Mouse (Mus musculus) liver, adult 2 months (tissue): ENCODE results near the gene Emc1. TPM values are rescaled to one million over a fixed set of nuclear protein-coding genes. Genes with fewer than 3 reads are reported as not detected.

Experiments used
- DNase-seq: peaks from one replicate; pipeline ENCODE4 v3.0.0-alpha.2; 2011; ENCODE audit warnings: low read depth, low spot score; ENCODE audit errors: extremely low read depth
- H3K27ac ChIP-seq: fragments of 200-500 bp; replicated peaks from 2 replicates; pipeline ENCODE4 v1.5.1; 2012; ENCODE audit warnings: low read depth, mild to moderate bottlenecking, control low read depth, inconsistent platforms, low read length; ENCODE audit not compliant: insufficient read depth
- H3K27me3 ChIP-seq: fragments of 200-500 bp; 2 replicates; pipeline ENCODE4 v1.6.1; 2012; ENCODE audit warnings: mild to moderate bottlenecking, moderate library complexity, low read length, inconsistent platforms; ENCODE audit not compliant: control insufficient read depth, insufficient read depth
- H3K36me3 ChIP-seq: fragments of 200-500 bp; 2 replicates; pipeline ENCODE4 v1.6.1; 2012; ENCODE audit warnings: low read length, inconsistent platforms; ENCODE audit not compliant: control insufficient read depth, insufficient read depth
- H3K4me1 ChIP-seq: fragments of 200-500 bp; 2 replicates; pipeline ENCODE4 v1.6.1; 2011; ENCODE audit warnings: low read length; ENCODE audit not compliant: control insufficient read depth, insufficient read depth
- H3K4me3 ChIP-seq: fragments of 200-500 bp; 2 replicates; pipeline ENCODE4 v1.5.1; 2011; ENCODE audit warnings: low read depth, mild to moderate bottlenecking, control low read depth, low read length, moderate library complexity; ENCODE audit not compliant: insufficient read depth
- H3K79me2 ChIP-seq: fragments of 200-500 bp; 2 replicates; pipeline ENCODE4 v1.6.1; 2012; ENCODE audit warnings: inconsistent platforms, mild to moderate bottlenecking, low read length, moderate library complexity; ENCODE audit not compliant: control insufficient read depth, insufficient read depth
- H3K9ac ChIP-seq: fragments of 200-500 bp; 2 replicates; pipeline ENCODE4 v1.6.1; 2012; ENCODE audit warnings: low read depth, mild to moderate bottlenecking, control low read depth, inconsistent platforms, low read length
- CTCF ChIP-seq: fragments of 200-500 bp; IDR thresholded peaks from 2 replicates; pipeline ENCODE4 v1.5.1; 2011; ENCODE audit warnings: low read depth, low read length, control low read depth
- POLR2A ChIP-seq: fragments of 200-500 bp; IDR thresholded peaks from 2 replicates; pipeline ENCODE4 v1.6.1; 2011; ENCODE audit warnings: low read length, control low read depth; ENCODE audit not compliant: insufficient read depth; ENCODE audit errors: extremely low read depth
- WGBS: fragments of 180-500 bp; shearing (Covaris S2); methylation state at CpG from one replicate; pipeline ENCODE4 v1.1.7; 2018; 5-methylcytosine and 5-hydroxymethylcytosine counted together
- polyA plus RNA-seq: library from polyadenylated mRNA; depleted of rRNA; stranded (reverse); fragments of >200 nt; gene quantifications from 2 replicates; pipeline ENCODE4 v1.2.3, GENCODE M21; 2012; rRNA removed
- total RNA-seq: library from RNA; depleted of rRNA; stranded (reverse); fragments of >200 nt; gene quantifications from 2 replicates; pipeline ENCODE4 v1.2.3, GENCODE M21; 2014; rRNA removed

The Emc1 gene
- total and polyA plus RNA-seq, 2 experiments = 22.3 to 23.0 TPM

- no peaks in the 10 kb centered on the region for H3K27me3 ChIP-seq
- no peak for DNase-seq
- H3K79me2 ChIP-seq = no peaks in the 10 kb centered on the region
- no peaks in the 10 kb centered on the region; the same call in 1 of the 2 replicates for H3K4me1 ChIP-seq
- H3K36me3 ChIP-seq = peaks cover 68% of the 10 kb centered on the region
- no peak overlapping the region for H3K4me3 ChIP-seq
- 97% methylated on average over 7 of the region's 7 CpGs for WGBS
- TF ChIP-seq POLR2A (no peak), CTCF (no peak)
- H3K27ac ChIP-seq = no peak overlapping the region
- no peak overlapping the region for H3K9ac ChIP-seq
These were observed 69.2 kb downstream of the Emc1 start for GRCm38 (mm10) chr4:139421621-139422020.

DNA sequence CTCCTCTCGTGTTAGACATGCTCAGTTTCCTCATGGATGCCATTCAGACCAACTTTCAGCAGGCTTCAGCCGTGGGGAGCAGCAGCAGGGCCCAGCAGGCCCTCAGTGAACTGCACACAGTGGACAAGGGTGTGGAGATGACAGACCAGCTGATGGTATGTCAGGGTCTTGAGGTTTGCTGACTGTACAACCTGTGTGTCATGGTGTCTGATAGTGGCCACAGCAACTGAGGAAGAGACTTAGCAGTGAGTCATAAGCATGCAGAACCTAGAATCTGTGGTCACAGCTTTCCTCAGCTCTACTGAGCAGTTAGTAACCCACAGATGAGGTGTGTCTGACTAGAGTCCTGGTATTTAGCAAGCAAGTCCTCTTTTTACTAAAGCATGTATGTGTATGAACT lies 70.0 kb downstream of the Emc1 start:
- no peak for DNase-seq
- Histone ChIP-seq H3K4me3 (no peak overlapping the region), H3K79me2 (no peaks in the 10 kb centered on the region), H3K9ac (no peak overlapping the region), H3K27ac (no peak overlapping the region), H3K36me3 (peaks cover 68% of the 10 kb centered on the region), H3K27me3 (no peaks in the 10 kb centered on the region), H3K4me1 (no peaks in the 10 kb centered on the region; the same call in 1 of the 2 replicates)
- 83% methylated on average over 2 of the region's 2 CpGs for WGBS
- TF ChIP-seq POLR2A = no peak
- TF ChIP-seq CTCF = no peak

DNA sequence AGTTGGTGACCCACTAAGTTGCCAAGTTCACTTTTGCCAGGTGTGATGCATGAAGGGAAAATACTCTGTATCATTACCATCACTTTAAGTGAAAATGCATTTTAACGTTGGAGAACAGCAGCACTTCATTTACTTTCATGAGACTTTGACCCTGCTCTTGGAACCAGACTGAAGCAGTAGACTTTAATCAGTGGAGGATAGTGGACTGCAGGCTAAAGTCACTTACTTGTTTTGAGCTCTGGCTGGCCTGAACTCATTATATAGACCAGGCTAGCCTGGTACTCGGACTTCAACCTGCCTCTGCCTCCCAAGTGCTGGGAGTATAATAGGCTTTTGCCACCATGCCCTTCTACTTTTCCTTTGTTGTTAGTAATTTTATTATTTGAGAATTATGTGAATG lies 70.9 kb downstream of the Emc1 start:
- whole genome bisulfite sequencing = 17% methylated on average over 2 of the region's 2 CpGs
- H3K4me3 ChIP-seq = no peak overlapping the region
- H3K27me3 ChIP-seq = no peaks in the 10 kb centered on the region
- peak; percentile 89 for DNase-seq
- H3K79me2 ChIP-seq = no peaks in the 10 kb centered on the region
- TF ChIP-seq POLR2A (no peak), CTCF (no peak)
- H3K4me1 ChIP-seq = no peaks in the 10 kb centered on the region; the same call in 1 of the 2 replicates
- peaks cover 69% of the 10 kb centered on the region for H3K36me3 ChIP-seq
- no peak overlapping the region for H3K9ac ChIP-seq
- no peak overlapping the region; the same call in 1 of the 2 replicates for H3K27ac ChIP-seq

Other genes with a start within 250 kb of the Emc1 start
- 45.2 and 55.5 TPM in 2 replicates for gene Minos1, start 221.5 kb upstream of the Emc1 start, total RNA-seq
- gene Minos1, start 221.5 kb upstream of the Emc1 start, polyA plus RNA-seq = 26.3 and 29.7 TPM in 2 replicates
- gene Capzb, start 159.7 kb upstream of the Emc1 start, total RNA-seq = 51.4 and 58.5 TPM in 2 replicates
- gene Capzb, start 159.7 kb upstream of the Emc1 start, polyA plus RNA-seq = 52.6 and 56.4 TPM in 2 replicates
- gene Pqlc2, start 41.9 kb upstream of the Emc1 start, total RNA-seq = 6.1 and 13.0 TPM in 2 replicates
- 37.2 and 42.8 TPM in 2 replicates for gene Pqlc2, start 41.9 kb upstream of the Emc1 start, polyA plus RNA-seq
- gene Akr7a5, start 41.8 kb upstream of the Emc1 start, total RNA-seq = 142 and 183 TPM in 2 replicates
- 144 and 155 TPM in 2 replicates for gene Akr7a5, start 41.8 kb upstream of the Emc1 start, polyA plus RNA-seq
- gene Mrto4, start within 50 bp of the Emc1 start, total RNA-seq = 26.0 and 27.9 TPM in 2 replicates
- gene Mrto4, start within 50 bp of the Emc1 start, polyA plus RNA-seq = 17.2 and 22.8 TPM in 2 replicates
- gene Ubr4, start within 50 bp of the Emc1 start, total RNA-seq = 56.7 and 94.2 TPM in 2 replicates
- gene Ubr4, start within 50 bp of the Emc1 start, polyA plus RNA-seq = 109 and 149 TPM in 2 replicates
- gene Iffo2, start 178.0 kb downstream of the Emc1 start, total RNA-seq = 4.3 and 5.4 TPM in 2 replicates
- 5.3 and 7.0 TPM in 2 replicates for gene Iffo2, start 178.0 kb downstream of the Emc1 start, polyA plus RNA-seq